Mouse (Mus musculus) lung, adult 2 months (tissue): ENCODE results near the gene Rhot1. TPM values are rescaled to one million over a fixed set of nuclear protein-coding genes. Genes with fewer than 3 reads are reported as not detected.

Experiments
- DNase-seq: peaks from one replicate; pipeline ENCODE4 v3.0.0; 2022
- H3K4me1 ChIP-seq: fragments of 200-500 bp; 2 replicates; pipeline ENCODE4 v1.6.1; 2011; ENCODE audit warnings: low read length; ENCODE audit not compliant: control insufficient read depth, insufficient read depth
- H3K4me3 ChIP-seq: fragments of 200-500 bp; replicated peaks from 2 replicates; pipeline ENCODE3; 2011; ENCODE audit warnings: low read depth, mild to moderate bottlenecking, control low read depth, low read length; ENCODE audit errors: extremely low read depth
- CTCF ChIP-seq: fragments of 200-500 bp; IDR thresholded peaks from 2 replicates; pipeline ENCODE4 v1.5.1; 2011; ENCODE audit warnings: mild to moderate bottlenecking, low read length, control low read depth; ENCODE audit not compliant: insufficient read depth
- POLR2A ChIP-seq: fragments of 200-500 bp; IDR thresholded peaks from 2 replicates; pipeline ENCODE4 v1.6.1; 2011; ENCODE audit warnings: low read depth, mild to moderate bottlenecking, control low read depth, low read length, borderline replicate concordance; ENCODE audit errors: extremely low read depth
- WGBS: fragments of 180-500 bp; shearing (Covaris S2); methylation state at CpG from one replicate; pipeline ENCODE4 v1.1.7; 2018; 5-methylcytosine and 5-hydroxymethylcytosine counted together
- polyA plus RNA-seq: library from polyadenylated mRNA; depleted of rRNA; stranded (reverse); fragments of >200 nt; gene quantifications from 2 replicates; pipeline ENCODE4 v1.2.3, GENCODE M21; 2012; rRNA removed

Rhot1 gene
- polyA plus RNA-seq: 8.7 and 14.9 TPM in 2 replicates

- TF ChIP-seq CTCF (peak; percentile 84), POLR2A (peak; percentile 61; the same call in 1 of the 2 replicates)
- peaks cover 3% of the 10 kb centered on the region; the same call in 1 of the 2 replicates for H3K4me1 ChIP-seq
- under 1% methylated on average over 78 of the region's 78 CpGs for whole genome bisulfite sequencing
- H3K4me3 ChIP-seq: peak within 1 kb of the TSS; percentile 84
- DNase-seq: peak; percentile 96
These were observed at the start of gene Rhot1 for GRCm38 (mm10) chr11:80208860-80209800. Gene Rhot1, plus strand, starts transcription at chr11:80209019.

DNA sequence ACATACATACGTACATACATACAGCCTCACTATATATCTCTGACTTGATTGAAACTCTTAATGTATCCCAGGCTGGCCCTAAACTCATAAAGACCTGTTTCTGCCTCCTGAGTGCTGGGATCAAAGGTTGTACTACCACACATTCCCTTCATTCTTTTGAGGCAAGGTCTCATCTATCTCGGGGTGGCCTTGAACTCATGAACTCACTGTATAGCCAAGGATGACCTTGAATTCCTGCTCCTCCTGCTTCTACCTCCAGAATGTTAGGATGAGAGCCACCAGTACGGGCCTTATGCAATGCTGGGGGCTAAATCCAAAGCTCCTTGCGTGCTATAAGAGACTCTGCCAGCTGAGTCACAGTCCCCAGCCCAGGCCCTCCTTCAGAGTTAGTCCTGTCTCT, 47.8 kb upstream of the Rhot1 start:
- Histone ChIP-seq H3K4me3 (no peak overlapping the region), H3K4me1 (no peaks in the 10 kb centered on the region)
- DNase-seq: no peak
- TF ChIP-seq CTCF: no peak
- TF ChIP-seq POLR2A: no peak
- 66% methylated on average over 4 of the region's 4 CpGs for WGBS

- no peak for TF ChIP-seq CTCF
- TF ChIP-seq POLR2A: no peak
- Histone ChIP-seq H3K4me1 (no peaks in the 10 kb centered on the region), H3K4me3 (no peak overlapping the region)
- no peak for DNase-seq
- 57% methylated on average over 7 of the region's 7 CpGs for WGBS
These were observed 45.3 kb upstream of the Rhot1 start for GRCm38 (mm10) chr11:80163362-80164116.

DNA sequence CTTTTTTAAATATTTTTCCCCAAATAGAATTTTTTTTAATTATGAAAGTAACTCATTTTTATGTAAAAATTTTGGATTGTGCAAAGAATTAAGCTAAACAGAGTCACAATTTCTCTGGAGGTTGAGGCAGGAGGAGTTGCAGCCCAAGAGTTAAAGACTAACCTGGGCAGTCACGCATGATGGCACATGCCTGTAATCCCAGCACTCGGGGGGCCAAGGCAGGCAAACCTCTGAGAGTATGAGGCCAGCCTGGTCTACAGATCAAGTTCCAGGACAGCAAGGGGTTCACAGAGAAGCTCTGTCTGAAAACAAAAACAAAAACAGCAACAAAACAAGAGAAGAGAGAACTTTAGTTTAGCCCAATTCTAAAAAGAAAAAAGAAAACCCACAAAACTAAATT, 44.6 kb upstream of the Rhot1 start:
- 71% methylated on average over 2 of the region's 2 CpGs for WGBS
- no peak overlapping the region for H3K4me3 ChIP-seq
- DNase-seq: no peak
- no peaks in the 10 kb centered on the region for H3K4me1 ChIP-seq
- TF ChIP-seq CTCF: no peak

DNA sequence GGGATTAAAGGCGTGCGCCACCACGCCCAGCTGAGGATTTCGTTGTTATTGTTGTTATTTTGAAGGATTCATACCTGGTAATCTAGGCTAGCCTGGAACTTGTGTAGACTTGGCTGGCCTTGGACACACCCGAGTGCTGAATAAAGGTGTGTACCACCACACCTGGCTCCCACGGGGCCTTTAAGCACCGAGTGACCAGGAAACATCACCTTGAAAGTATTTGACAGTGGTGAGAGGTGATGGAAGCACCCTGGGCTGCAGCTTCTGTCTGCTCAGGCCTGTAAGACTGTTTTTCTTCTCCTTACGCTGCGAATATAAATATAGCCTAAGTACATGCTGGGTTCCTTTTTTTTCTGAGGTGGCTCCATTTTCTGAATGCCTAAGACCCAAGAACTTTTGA, 40.7 kb upstream of the Rhot1 start:
- no peak for TF ChIP-seq CTCF
- no peak for TF ChIP-seq POLR2A
- H3K4me3 ChIP-seq: no peak overlapping the region
- 81% methylated on average over 9 of the region's 9 CpGs for WGBS

GRCm38 (mm10) chr11:80168611-80169249, 40.1 kb upstream of the Rhot1 start:
- TF ChIP-seq CTCF: no peak
- TF ChIP-seq POLR2A: no peak
- no peak overlapping the region for H3K4me3 ChIP-seq
- DNase-seq: no peak
- H3K4me1 ChIP-seq: no peaks in the 10 kb centered on the region
- WGBS: 64% methylated on average over 4 of the region's 4 CpGs

More for the DNA sequence above, 40.7 kb upstream of the Rhot1 start:
- no peak for DNase-seq
- H3K4me1 ChIP-seq: no peaks in the 10 kb centered on the region

DNA sequence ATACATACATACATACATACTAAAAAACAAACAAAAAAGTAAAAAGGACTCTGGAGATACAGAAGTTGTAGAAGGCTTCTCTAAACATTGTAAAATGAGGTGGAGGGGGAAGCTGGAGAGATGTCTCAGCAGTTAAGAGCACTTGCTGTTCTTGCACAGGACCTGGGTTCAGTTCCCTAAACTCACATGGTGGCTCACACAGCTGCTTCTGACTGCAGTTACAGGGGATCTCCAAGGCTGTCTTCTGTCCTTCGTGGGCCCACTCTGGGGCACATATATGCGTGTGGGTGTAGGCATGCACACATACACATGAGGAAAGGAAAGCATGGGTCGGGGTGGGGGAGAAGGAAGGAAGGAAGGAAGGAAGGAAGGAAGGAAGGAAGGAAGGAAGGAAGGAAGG, 39.2 kb upstream of the Rhot1 start:
- DNase-seq: no peak
- Histone ChIP-seq H3K4me1 (no peaks in the 10 kb centered on the region), H3K4me3 (no peak overlapping the region)
- TF ChIP-seq POLR2A (no peak), CTCF (no peak)
- 54% methylated on average over 3 of the region's 3 CpGs for whole genome bisulfite sequencing

DNA sequence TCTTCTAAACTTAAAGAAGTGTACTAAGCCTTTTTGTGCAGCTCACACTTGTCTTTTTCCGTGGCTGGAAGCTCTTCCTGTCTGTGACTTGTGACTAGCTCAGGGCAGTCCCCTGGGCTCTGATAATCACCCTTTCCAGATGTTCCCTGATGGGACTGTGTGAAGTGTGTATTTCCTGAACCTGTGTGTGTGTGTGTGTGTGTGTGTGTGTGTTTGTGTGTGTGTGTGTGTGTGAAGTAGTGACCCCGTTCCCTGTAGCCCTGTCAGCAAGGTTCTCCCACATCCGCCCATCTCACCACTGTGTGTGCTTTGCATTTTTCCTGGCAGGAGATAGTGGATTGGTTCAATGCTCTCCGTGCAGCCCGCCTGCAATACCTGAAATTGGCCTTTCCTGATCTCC, 38.5 kb upstream of the Rhot1 start:
- TF ChIP-seq POLR2A (no peak), CTCF (no peak)
- DNase-seq: no peak
- no peaks in the 10 kb centered on the region for H3K4me1 ChIP-seq
- 59% methylated on average over 5 of the region's 5 CpGs for WGBS
- H3K4me3 ChIP-seq: no peak overlapping the region

DNA sequence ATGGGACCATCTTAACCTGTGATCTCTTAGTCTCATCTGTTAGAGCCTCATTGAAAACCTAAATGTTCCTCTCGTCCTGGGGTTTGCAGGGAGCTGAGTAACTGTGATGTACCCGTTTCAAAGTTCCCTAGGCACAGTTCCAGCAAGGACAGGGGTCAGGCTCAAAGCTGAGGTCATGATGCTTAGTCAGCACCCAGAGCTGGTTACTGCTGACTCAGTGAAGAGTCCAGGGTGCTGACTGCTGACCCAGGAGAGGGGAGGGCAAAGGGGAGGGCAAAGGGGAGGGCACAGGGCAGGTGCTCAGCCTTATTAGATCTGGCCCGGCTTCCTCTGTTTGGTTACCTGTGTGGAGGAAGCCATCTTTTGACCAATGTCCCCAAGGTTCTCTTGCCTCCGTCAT, 36.9 kb upstream of the Rhot1 start:
- no peak overlapping the region for H3K4me3 ChIP-seq
- 64% methylated on average over 4 of the region's 4 CpGs for WGBS
- DNase-seq: no peak
- no peaks in the 10 kb centered on the region for H3K4me1 ChIP-seq
- TF ChIP-seq POLR2A (no peak), CTCF (no peak)
